Mouse (Mus musculus) left cerebral cortex, postnatal 36 days (tissue): Measurements from ENCODE around the gene Arid3c. TPM values are rescaled to one million over a fixed set of nuclear protein-coding genes. Genes with fewer than 3 reads are reported as not detected.
A peak's percentile ranks its signal among the peaks of the same experiment; 100 is the strongest.
"Not testable (repeated sequence)": the region's sequence is repeated elsewhere in the genome, so short reads cannot be mapped to it uniquely, and the experiment has no call there.

Experiments used
- DNase-seq, 2 experiments: peaks; one replicate each; pipeline ENCODE4 v3.0.0; 2021 to 2022; ENCODE audit warnings: low spot score in 2 of 2, mixed read lengths in 1 of 2
- intact Hi-C: fragments of 180-260 bp; cut with DNase I; formaldehyde crosslinking; loops from one replicate; pipeline ENCODE4 v1.15.1; 2025
- total RNA-seq, 2 experiments: library from RNA; stranded (reverse); gene quantifications; 2 replicates each; pipeline ENCODE4 v1.2.3; 2021

Arid3c gene
- total RNA-seq, 2 experiments from 2014 or later = 0.36 TPM; not detected in 1

DNA sequence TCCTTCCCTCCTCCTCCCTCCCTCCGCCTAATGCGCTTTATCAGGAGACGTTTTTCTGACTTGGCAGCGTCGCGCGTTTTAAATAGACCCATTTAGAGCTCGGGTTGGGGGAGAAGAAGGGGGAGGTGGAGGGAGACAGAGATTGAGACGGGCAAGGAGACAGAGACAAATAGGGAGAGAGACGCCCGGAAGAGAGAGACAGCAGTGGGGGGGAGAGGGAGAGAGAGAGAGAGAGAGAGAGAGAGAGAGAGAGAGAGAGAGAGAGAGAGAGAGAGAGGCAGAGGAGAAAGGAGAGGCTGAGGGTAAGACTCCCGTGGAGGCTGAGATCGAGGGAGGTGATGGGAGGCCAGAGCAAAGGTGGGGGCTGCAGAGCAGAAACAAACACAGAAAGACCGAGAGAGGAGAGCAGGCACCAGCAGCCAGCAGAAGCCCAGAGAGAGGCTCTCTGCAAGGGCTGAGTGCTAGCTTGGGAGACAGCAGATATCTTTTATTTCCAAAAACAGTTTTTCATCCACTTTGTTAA, 46.0 kb downstream of the Arid3c start:
- DNase-seq, intact Hi-C loops: not testable (repeated sequence)

DNA sequence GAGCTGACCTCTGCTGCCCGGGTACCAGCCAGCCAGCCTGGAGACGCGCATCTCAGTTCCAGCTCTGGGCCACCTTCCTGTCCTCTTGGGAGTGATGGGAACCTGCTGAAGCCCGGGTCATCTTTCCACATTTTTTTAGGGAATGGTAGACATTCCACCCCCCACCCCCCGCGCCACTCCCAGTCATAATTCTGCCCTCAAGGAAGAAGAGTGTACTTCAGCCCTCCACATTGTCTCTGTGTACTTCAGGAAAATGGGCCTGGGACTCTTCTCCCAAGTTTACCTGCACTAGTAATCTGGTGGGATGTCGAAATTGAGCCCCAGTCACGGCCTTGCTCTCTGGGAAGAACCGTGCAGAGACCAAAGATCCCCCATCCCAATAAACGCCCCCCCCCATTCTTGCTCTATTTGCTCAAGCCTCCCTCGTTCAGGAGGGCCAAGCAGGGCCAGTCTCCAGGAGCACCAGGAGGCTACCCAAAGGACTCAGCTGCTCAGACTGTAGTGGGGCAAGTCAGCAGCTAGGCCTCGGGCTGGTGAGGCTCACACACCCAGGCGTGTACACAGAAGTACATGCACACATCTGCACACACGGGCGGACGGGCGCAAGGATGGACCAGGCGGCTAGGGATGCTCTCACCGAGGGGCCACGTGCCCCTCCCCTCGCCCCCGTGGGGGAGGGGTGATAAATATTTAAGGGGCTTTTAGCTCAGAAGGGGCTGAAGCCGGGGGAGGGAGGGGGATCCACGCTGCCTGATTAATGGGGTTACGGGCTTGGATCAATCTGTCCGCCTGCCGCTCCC, 46.6 kb downstream of the Arid3c start:
- intact Hi-C loops = not testable (repeated sequence)
- DNase-seq = peak in 1 of 2 experiments; percentile 9

DNA sequence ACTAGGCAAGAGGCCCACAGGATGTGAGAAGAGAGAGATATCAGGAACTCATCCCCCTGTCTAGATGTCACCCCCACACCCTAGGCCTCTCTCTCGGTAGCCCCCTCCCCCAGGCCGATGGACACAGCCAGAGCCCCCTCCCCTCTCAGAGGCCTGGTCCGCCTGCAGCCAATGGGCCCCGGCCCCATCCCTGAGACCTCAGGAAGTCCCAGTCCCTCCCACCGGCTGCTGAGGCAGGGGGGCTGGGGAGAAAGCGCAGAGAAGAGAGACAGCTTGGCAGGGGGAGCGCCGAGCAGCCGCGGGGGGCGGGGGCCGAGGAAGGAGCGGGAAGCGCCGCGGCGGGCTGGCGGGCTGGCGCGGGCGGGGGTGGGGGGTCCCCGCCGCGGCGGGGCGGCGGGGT, 47.6 kb downstream of the Arid3c start:
- DNase-seq = peak in 1 of 2 experiments; percentile 9
- intact Hi-C loops = not testable (repeated sequence)

DNA sequence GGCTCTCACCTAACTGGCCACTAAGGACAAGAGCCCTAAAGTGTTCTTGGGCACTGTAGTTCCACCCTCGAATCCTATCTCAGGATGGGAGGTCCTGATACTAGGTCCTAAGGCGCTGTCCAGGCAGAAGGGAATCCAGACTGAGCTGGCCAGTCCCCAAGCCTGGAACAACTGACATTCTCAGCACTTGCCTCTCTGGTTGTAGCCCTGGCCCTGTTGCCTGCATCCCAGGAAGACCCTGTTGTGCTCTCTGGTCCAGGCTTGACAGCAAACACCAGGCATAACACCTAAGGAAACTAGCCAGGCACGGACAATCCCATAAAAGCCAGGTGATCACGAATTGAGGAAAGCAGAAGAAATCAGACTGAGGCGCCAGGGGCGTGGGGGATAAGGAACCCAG, 48.2 kb downstream of the Arid3c start:
- intact Hi-C loops = no loop called here
- DNase-seq = peak in 1 of 2 experiments; percentile 6

DNA sequence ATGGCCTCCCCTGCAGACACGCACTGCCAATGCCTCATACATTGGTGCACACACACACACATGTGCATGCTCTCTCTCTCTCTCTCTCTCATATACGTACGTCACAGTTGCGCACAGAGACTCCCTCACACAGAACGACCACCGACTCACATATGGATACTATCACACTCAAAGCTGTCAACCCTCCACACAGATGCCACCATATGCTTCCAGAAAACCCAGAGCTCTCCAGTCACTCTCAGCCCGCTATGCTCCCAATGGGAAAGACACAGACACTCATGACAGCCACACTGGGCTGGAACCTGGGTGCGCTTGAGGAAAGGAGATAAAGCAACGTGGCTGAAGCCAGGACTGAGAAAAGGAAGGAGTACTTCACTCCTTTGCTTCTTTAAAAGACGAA, 49.0 kb downstream of the Arid3c start:
- no peak for DNase-seq
- intact Hi-C loops = no loop called here

DNA sequence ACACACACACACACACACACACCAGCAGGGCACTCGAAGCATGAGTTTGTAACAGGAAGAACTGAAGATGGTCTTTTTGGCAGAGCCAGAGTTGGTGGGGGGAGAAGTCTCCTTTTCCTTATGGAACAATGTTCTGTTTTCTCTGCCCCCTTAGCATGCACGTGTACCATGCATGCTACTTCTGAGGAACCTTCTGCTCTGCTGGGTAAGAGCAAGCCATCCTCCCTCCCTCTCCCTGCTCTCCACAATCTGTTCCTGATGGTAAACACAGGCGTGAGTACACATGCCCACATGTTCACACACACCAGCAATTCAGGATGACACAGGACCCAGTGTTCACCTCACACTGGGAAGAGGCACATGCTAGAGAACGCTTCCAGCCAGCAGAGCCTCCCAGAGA, 49.8 kb downstream of the Arid3c start:
- peak; percentile 33 to 46 for DNase-seq
- intact Hi-C loops = no loop called here

DNA sequence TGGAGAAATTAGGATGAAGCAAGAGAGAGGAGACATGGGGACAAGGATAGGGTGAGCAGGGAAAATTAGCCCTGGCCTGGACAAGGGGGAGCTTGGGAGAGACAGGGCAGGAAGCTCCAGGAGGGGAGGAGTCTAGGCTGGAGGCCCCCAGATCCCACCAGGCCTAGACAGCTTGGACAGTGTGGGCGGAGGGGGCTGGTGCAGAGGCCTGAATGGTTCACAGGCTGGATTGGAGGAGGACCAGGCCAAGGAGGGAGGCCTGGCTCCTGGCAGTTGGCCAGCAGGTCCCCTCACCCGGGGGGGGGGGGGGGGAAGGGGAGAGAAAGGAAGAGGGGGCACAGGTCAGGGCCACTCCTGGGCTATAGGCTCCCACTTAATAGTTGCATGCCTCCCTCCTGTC, 51.7 kb downstream of the Arid3c start:
- intact Hi-C loops = no loop called here
- DNase-seq = no peak

DNA sequence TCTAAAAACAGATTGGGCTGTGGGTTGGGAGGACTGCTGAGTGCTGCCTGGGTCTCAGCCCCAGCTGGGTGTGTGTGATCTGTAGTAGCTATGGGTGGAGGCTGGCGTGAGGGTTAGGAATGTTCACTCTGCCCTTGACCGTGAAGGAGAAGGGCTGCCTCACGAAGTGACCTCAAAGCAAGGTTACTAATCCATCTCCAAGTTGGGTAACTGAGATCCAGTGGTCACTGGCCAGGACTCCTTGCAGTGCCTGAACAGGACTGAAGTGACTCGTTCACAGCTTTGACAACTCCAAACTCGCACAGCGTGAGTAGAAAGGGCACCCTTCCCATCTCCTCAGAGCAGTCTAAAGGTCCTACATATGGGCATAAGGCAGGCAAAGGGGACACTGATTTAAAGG, 52.1 kb downstream of the Arid3c start:
- intact Hi-C loops = no loop called here
- DNase-seq = no peak

DNA sequence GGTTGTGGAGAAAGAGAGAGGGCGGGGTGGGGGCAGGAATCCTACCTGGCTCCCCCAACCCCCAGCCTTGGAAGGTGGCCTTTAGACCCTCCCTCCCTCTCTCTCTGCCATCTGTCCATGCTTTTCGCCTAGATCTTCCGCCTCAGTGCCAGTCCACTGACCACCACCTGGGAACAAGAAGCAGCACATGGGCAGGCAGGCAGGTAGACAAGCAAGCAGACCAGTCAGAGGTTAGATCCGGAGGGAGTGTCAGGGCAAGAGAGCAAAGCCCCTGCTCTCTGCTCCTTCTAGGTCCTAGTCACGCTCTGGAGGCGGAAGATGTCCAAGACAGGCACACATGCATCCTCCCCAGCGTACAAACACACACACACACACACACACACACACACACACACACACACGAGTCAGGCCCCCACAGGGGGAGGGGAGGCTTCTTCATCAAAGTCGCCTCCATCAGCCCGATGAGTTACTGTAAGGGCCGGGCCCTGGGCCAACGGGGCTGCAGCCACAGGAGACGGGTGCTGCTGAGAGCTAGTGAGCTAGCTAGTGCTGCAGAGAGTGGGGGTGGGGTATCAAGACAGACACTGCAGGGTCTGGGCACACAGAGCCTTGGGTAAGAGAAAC, 53.8 kb downstream of the Arid3c start:
- intact Hi-C loops = no loop called here
- no peak for DNase-seq

DNA sequence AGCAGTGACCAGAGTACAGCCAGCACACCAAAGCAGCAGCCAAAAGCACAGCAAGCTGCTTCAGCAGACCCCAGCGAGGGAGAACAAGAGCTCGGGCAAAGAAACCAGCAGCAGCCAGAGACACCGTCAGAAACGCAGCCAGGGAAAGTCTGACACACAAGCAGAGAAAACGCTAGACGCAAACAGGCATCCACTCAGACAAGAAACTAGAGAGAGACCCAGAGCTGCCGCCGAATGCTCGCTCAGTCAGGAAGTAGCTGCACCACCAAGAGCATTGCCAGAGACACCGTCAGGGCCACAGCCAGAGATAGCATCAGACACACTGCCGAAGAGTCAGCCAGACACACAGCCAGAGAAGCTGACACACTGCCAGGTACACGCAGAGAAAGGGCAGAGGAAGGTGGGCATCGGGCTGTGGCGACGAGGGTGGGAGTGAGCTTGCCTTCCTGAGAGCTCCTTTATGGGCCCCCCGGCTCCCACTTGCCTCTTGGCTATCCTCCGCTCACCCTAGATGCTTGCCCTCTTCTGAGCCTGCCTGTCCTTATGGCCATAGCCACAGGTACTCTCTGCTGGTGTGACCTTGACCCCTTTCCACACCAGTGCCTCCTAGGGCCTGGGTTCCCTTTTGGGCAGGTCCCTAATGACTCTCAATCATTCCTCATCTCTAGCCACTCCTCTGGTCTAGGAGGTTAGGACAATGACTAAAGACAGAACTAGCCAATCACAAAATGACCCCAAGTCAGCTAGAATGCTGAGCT, 54.5 kb downstream of the Arid3c start:
- DNase-seq = no peak
- intact Hi-C loops = no loop called here

Other genes starting within 250 kb of the Arid3c start
- gene AI464131, start 228.1 kb downstream of the Arid3c start, total RNA-seq = 10 to 100 TPM; 31.8 to 32.1 TPM
- gene 1110017D15Rik, start 213.8 kb downstream of the Arid3c start, total RNA-seq = 1 to 10 TPM; 3.4 to 5.9 TPM
- 100 to 1,000 TPM; 194 to 219 TPM for gene Fam219a, start 161.6 kb downstream of the Arid3c start, total RNA-seq
- 1 to 10 TPM; 9.4 to 10.0 TPM for gene Dnaic1, start 161.4 kb downstream of the Arid3c start, total RNA-seq
- gene Enho, start 90.8 kb downstream of the Arid3c start, total RNA-seq = 10 to 100 TPM; 60.1 to 71.2 TPM
- 100 to 1,000 TPM; 106 to 115 TPM for gene Cntfr, start 34.1 kb downstream of the Arid3c start, total RNA-seq
- gene Il11ra1, start 31.2 kb downstream of the Arid3c start, total RNA-seq = 10 to 100 TPM; 35.6 to 39.2 TPM
- 10 to 100 TPM; 27.8 to 33.2 TPM for gene Rpp25l, start 17.6 kb downstream of the Arid3c start, total RNA-seq
- 100 to 1,000 TPM; 159 to 187 TPM for gene Dctn3, start 8.0 kb downstream of the Arid3c start, total RNA-seq
- gene Galt, start 24.1 kb upstream of the Arid3c start, total RNA-seq = 10 to 100 TPM; 81.0 to 94.7 TPM
- 10 to 100 TPM; 54.3 to 57.7 TPM for gene Sigmar1, start 25.0 kb upstream of the Arid3c start, total RNA-seq
- gene Ccl27a, start 43.1 kb upstream of the Arid3c start, total RNA-seq = 100 to 1,000 TPM; 244 to 288 TPM
- not detected for gene Gm21541, start 172.5 kb upstream of the Arid3c start, total RNA-seq
- 10 to 100 TPM; 52.3 to 67.4 TPM for gene Gm20878, start 210.4 kb upstream of the Arid3c start, total RNA-seq
- 1 to 10 TPM; 5.1 to 5.6 TPM for gene Fam205a4, start 234.9 kb upstream of the Arid3c start, total RNA-seq